Mouse (Mus musculus) CH12.LX (cell line): Measurements from ENCODE around the gene Dnajc13. TPM values are rescaled to one million over a fixed set of nuclear protein-coding genes. Genes with fewer than 3 reads are reported as not detected.

Experiments used
- DNase-seq: peaks from one replicate; pipeline ENCODE4 v3.0.0-alpha.2; 2013; ENCODE audit errors: extremely low read depth
- H3K27ac ChIP-seq: 2 replicates; pipeline ENCODE4 v1.5.1; 2012; ENCODE audit warnings: low read depth, mild to moderate bottlenecking, control low read depth, moderate library complexity; ENCODE audit not compliant: insufficient read depth
- H3K27me3 ChIP-seq: replicated peaks from 2 replicates; pipeline ENCODE3; 2012; ENCODE audit warnings: inconsistent platforms
- H3K36me3 ChIP-seq, 2 experiments: replicated peaks in 1 of 2; 2 replicates each; pipeline versions ENCODE3 to v1.6.1; 2012; ENCODE audit warnings: inconsistent platforms in 1 of 2, low read length in 1 of 2, mild to moderate bottlenecking in 1 of 2, mixed read lengths in 1 of 2, moderate library complexity in 1 of 2; ENCODE audit not compliant: control insufficient read depth in 1 of 2, insufficient read depth in 1 of 2
- H3K4me1 ChIP-seq, 2 experiments: 2 replicates each; pipeline ENCODE4 v1.6.1; 2012; ENCODE audit warnings: inconsistent platforms in 1 of 2, moderate library complexity in 1 of 2; ENCODE audit not compliant: insufficient read depth in 2 of 2, control insufficient read depth in 1 of 2
- H3K4me2 ChIP-seq: 2 replicates; pipeline ENCODE4 v1.6.1; 2012; ENCODE audit warnings: low read depth, mild to moderate bottlenecking, control low read depth; ENCODE audit not compliant: poor library complexity, insufficient read depth, severe bottlenecking
- H3K4me3 ChIP-seq, 3 experiments: fragments of 150-350 bp in 1 of 3; sonication (generic) in 1 of 3; replicated peaks in 1 of 3; 2 replicates each; pipeline versions ENCODE3 to v1.5.1; 2011 to 2012; ENCODE audit warnings: low read depth in 2 of 3, low read length in 2 of 3, mild to moderate bottlenecking in 2 of 3, moderate library complexity in 2 of 3, control low read depth in 1 of 3, improper control_type of control experiment in 1 of 3, inconsistent platforms in 1 of 3, mixed read lengths in 1 of 3; ENCODE audit not compliant: poor library complexity in 1 of 3
- H3K79me2 ChIP-seq: replicated peaks from 2 replicates; pipeline ENCODE4 v1.6.1; 2012; ENCODE audit warnings: mild to moderate bottlenecking, moderate library complexity; ENCODE audit not compliant: control insufficient read depth, poor library complexity, insufficient read depth, severe bottlenecking; ENCODE audit errors: extremely low read depth
- H3K9ac ChIP-seq: 2 replicates; pipeline ENCODE4 v1.6.1; 2012; ENCODE audit warnings: low read depth, mild to moderate bottlenecking, control low read depth, moderate library complexity; ENCODE audit not compliant: insufficient read depth
- H3K9me3 ChIP-seq: replicated peaks from 2 replicates; pipeline ENCODE3; 2012; ENCODE audit warnings: low read length, inconsistent platforms, mixed read lengths
- EP300 ChIP-seq: IDR thresholded peaks from 2 replicates; pipeline ENCODE4 v1.6.1; 2011; ENCODE audit warnings: low read length, improper control_type of control experiment
- NELFE ChIP-seq: IDR thresholded peaks from 2 replicates; pipeline ENCODE4 v1.6.1; 2011; ENCODE audit warnings: low read depth, low read length, improper control_type of control experiment
- ZKSCAN1 ChIP-seq: IDR thresholded peaks from 2 replicates; pipeline ENCODE4 v1.6.1; 2012; ENCODE audit warnings: low read depth, inconsistent platforms, low read length, improper control_type of control experiment, borderline replicate concordance
- ZMIZ1 ChIP-seq: IDR thresholded peaks from 2 replicates; pipeline ENCODE4 v1.6.1; 2012; ENCODE audit warnings: low read depth, mild to moderate bottlenecking, inconsistent platforms, low read length, improper control_type of control experiment
- ZNF384 ChIP-seq: IDR thresholded peaks from 2 replicates; pipeline ENCODE4 v1.6.1; 2012; ENCODE audit warnings: low read depth, low read length, improper control_type of control experiment, inconsistent platforms
- dilution Hi-C: fragments of 300-500 bp; cut with MboI; formaldehyde crosslinking; loops from 2 replicates; pipeline ENCODE4 v1.14.3; 2020; ENCODE audit warnings: low sequenced_read_pairs; ENCODE audit not compliant: extremely low pct_unique_long_range_greater_than_20kb, extremely low pct_ligation_motif_present
- in situ Hi-C: fragments of 300-500 bp; cut with MboI; formaldehyde crosslinking; loops from 3 replicates; pipeline ENCODE4 v1.14.3; 2019; ENCODE audit warnings: low sequenced_read_pairs, low pct_ligation_motif_present, low pct_unique_long_range_greater_than_20kb, mixed read lengths
- polyA plus RNA-seq: library from polyadenylated mRNA; unstranded; fragments of >175 nt; gene quantifications from 2 replicates; pipeline ENCODE4 v1.2.1, GENCODE M21; 2012; ENCODE audit warnings: low read depth; ENCODE audit not compliant: insufficient read length
- total RNA-seq, 2 experiments: library from RNA; depleted of rRNA; stranded (reverse); fragments of 300-350 nt in 1 of 2; fragments of >200 nt in 1 of 2; gene quantifications; 2 replicates each; pipeline ENCODE4 v1.2.3; 2012 to 2014

Gene Dnajc13
- total and polyA plus RNA-seq, 3 experiments, result 30.1 to 51.9 (median 30.4) TPM

- H3K79me2 ChIP-seq, result peaks cover 31% of the 10 kb centered on the region
- in situ Hi-C loops (no loop called here), dilution Hi-C loops (no loop called here)
- DNase-seq, result peak; percentile 17
- H3K36me3 ChIP-seq, result peaks cover 0 to 22% of the 10 kb centered on the region in 2 experiments
- H3K4me1 ChIP-seq, result peaks cover 2 to 46% of the 10 kb centered on the region in 2 experiments
- peak overlapping the region; percentile 66 to 94 (median 73) for H3K4me3 ChIP-seq
- H3K9ac ChIP-seq, result peak overlapping the region; percentile 90
- H3K4me2 ChIP-seq, result peak overlapping the region; percentile 81
- H3K9me3 ChIP-seq, result no peaks in the 10 kb centered on the region
- TF ChIP-seq EP300 (no peak), ZNF384 (peak; percentile 50)
- TF ChIP-seq, all 38 proteins: peak for 1
- Histone ChIP-seq H3K27me3 (no peaks in the 10 kb centered on the region), H3K27ac (no peak overlapping the region)
These were observed 541 bp downstream of the Dnajc13 start for GRCm38 (mm10) chr9:104262016-104262762.

- Histone ChIP-seq H3K9ac (no peak overlapping the region), H3K4me3 (no peak overlapping the region), H3K79me2 (peaks cover 35% of the 10 kb centered on the region), H3K4me2 (peak overlapping the region; percentile 14; the same call in 1 of the 2 replicates), H3K4me1 (peaks cover 2 to 61% of the 10 kb centered on the region in 2 experiments), H3K36me3 (peaks cover 0 to 28% of the 10 kb centered on the region in 2 experiments), H3K27ac (no peak overlapping the region), H3K27me3 (no peaks in the 10 kb centered on the region), H3K9me3 (no peaks in the 10 kb centered on the region)
- in situ Hi-C loops, result no loop called here
- dilution Hi-C loops, result no loop called here
- DNase-seq, result no peak
- no peak for TF ChIP-seq ZNF384
These were observed 2.4 kb downstream of the Dnajc13 start for GRCm38 (mm10) chr9:104260306-104260705.

GRCm38 (mm10) chr9:104256085-104256484 is 6.6 kb downstream of the Dnajc13 start:
- peaks cover 38% of the 10 kb centered on the region for H3K79me2 ChIP-seq
- in situ Hi-C loops (no loop called here), dilution Hi-C loops (no loop called here)
- no peak for DNase-seq
- TF ChIP-seq ZMIZ1 (no peak), NELFE (no peak), ZKSCAN1 (no peak)
- no peak overlapping the region for H3K27ac ChIP-seq
- H3K9ac ChIP-seq, result no peak overlapping the region
- no peak overlapping the region for H3K4me3 ChIP-seq
- no peaks in the 10 kb centered on the region for H3K9me3 ChIP-seq
- no peaks in the 10 kb centered on the region for H3K27me3 ChIP-seq
- H3K36me3 ChIP-seq, result peaks cover 3 to 51% of the 10 kb centered on the region in 2 experiments
- H3K4me1 ChIP-seq, result peaks cover 6 to 61% of the 10 kb centered on the region in 2 experiments
- H3K4me2 ChIP-seq, result no peak overlapping the region
